Mouse (Mus musculus) E14TG2a.4 (cell line): ENCODE measurements around the gene Add1.

Source experiments
- CTCF ChIP-seq: conservative IDR thresholded peaks from 2 replicates; pipeline ENCODE4 v1.5.1; 2014; ENCODE audit warnings: low read length
- NANOG ChIP-seq: IDR thresholded peaks from 2 replicates; pipeline ENCODE4 v1.6.1; 2014; ENCODE audit warnings: borderline replicate concordance, low read length, mixed read lengths

DNA sequence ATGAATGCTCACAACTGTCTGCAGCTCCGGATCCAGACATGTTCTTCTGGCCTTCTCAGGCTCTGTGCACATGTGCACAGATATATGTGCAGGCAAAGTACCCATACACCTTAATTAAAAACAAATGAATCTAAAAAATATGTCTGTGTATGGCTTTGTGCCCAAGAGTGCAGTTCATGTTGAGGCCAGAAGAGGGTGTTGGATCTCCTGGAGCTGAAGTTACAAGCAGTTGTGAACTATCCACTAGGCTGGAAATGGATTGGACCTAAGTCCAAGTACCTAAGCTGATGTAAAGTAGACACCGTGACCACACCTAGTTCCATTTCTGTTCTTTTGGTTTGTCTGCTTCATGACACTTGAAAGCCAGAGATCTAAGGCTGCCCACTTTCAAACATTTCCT lies 96.0 kb downstream of the Add1 start:
- peak; percentile 86 for TF ChIP-seq CTCF
- TF ChIP-seq NANOG, result no peak
